ENCODE assay signal across 22 mouse cellular contexts in genomic region chr5:114969609-114970215, GRCm38 (mm10). TPM values are rescaled to one million over a fixed set of nuclear protein-coding genes. Genes with fewer than 3 reads are reported as not detected.
DNase-seq lines count a peak whose midpoint lies in the region; ATAC-seq and TF ChIP-seq lines count a peak whose summit lies in the region.
"Had no signal": no experiment of that assay in that cellular context is flagged by ENCODE, and none has a peak within 500 bp of the region (broad histone marks: within the 10 kb centered on the region; RNA-seq: fewer than 3 reads in every experiment).

No protein-coding gene starts in this region.

- H3K36me3 ChIP-seq in E14TG2a.4 (ENCODE audit: insufficient read depth, low read length) = no peaks in the 10 kb centered on the region
- no peaks in the 10 kb centered on the region for H3K36me3 ChIP-seq in intestine, embryonic 16.5 days (ENCODE audit: control insufficient read depth, insufficient read depth, low read length)
- 0 out of 2 replicates have a peak, but pooled peaks cover 3% of the 10 kb centered on the region for H3K36me3 ChIP-seq in small intestine, adult 2 months (ENCODE audit: control insufficient read depth, insufficient read depth, low read length)
- H3K36me3 ChIP-seq: embryonic facial prominence, embryonic 10.5 days; hindbrain, embryonic 10.5 days had no signal

- TF ChIP-seq CTCF in E14TG2a.4 (conservative IDR thresholded peaks at IDR 0.05; ENCODE audit: low read length) = no peak
- TF ChIP-seq CTCF in small intestine, adult 2 months (IDR thresholded peaks at IDR 0.05; ENCODE audit: extremely low read depth, insufficient read length, insufficient replicate concordance, low read depth, low read length) = no peak

- peak; percentile 30 to 33 for DNase-seq in kidney, postnatal 36 days
- DNase-seq in frontal cortex, postnatal 14 days (ENCODE audit: low spot score in 2 of 2) = no peak
- no peak for DNase-seq in right cerebral cortex, postnatal 25 days
- DNase-seq: adrenal gland, postnatal 25 days; cerebellum, adult 2 months; gastrocnemius, postnatal 14 days; heart, adult 2 months; lung, postnatal 10 days; right cerebral cortex, adult 18-20 months had no signal

- 0 out of 2 replicates have a peak, but pooled peaks cover 6% of the 10 kb centered on the region for H3K27me3 ChIP-seq in E14TG2a.4 (ENCODE audit: insufficient read depth, low read length)
- H3K27me3 ChIP-seq in intestine, embryonic 16.5 days (replicated peaks; ENCODE audit: control insufficient read depth, insufficient read depth, low read length) = no peaks in the 10 kb centered on the region
- H3K27me3 ChIP-seq in small intestine, adult 2 months (ENCODE audit: control insufficient read depth, insufficient read depth, low read length) = no peaks in the 10 kb centered on the region
- H3K27me3 ChIP-seq: Patski had no signal

- 41% methylated on average over 13 of the region's 13 CpGs for WGBS in intestine, embryonic 16.5 days
- WGBS in small intestine, adult 2 months = 22% methylated on average over 13 of the region's 13 CpGs

- peak; percentile 50; the same call in 1 of the 2 replicates for TF ChIP-seq POLR2A in small intestine, adult 2 months (IDR thresholded peaks at IDR 0.05; ENCODE audit: low read depth, low read length)

- peak overlapping the region; percentile 96 for H3K27ac ChIP-seq in intestine, embryonic 16.5 days (ENCODE audit: low read length)
- peak overlapping the region; percentile 98 for H3K27ac ChIP-seq in small intestine, adult 2 months (ENCODE audit: insufficient read depth, low read depth, low read length)
- H3K27ac ChIP-seq: embryonic facial prominence, embryonic 10.5 days; heart, adult 2 months; hindbrain, embryonic 10.5 days had no signal

- H3K4me1 ChIP-seq in E14TG2a.4 (replicated peaks; ENCODE audit: low read depth, low read length) = peaks cover 75% of the 10 kb centered on the region
- 0 out of 2 replicates have a peak, but pooled peaks cover 5% of the 10 kb centered on the region for H3K4me1 ChIP-seq in intestine, embryonic 16.5 days (ENCODE audit: control insufficient read depth, insufficient read depth, low read length)
- peaks cover 12% of the 10 kb centered on the region for H3K4me1 ChIP-seq in small intestine, adult 2 months (ENCODE audit: control insufficient read depth, insufficient read depth, insufficient read length, low read length)

- H3K4me2 ChIP-seq in intestine, embryonic 16.5 days (ENCODE audit: low read depth, low read length) = 0 out of 2 replicates have a peak overlapping the region, but pooled peaks have one; percentile 28

- no peak for ATAC-seq in intestine, embryonic 16.5 days
- no peak for ATAC-seq in megakaryocyte, adult 5-6 weeks (ENCODE audit: poor library complexity, severe bottlenecking)
- ATAC-seq: activated CD4-positive, CD25-positive, alpha-beta regulatory T cell, adult 4 months; forebrain, embryonic 16.5 days; midbrain, embryonic 16.5 days; Patski had no signal

- H3K9ac ChIP-seq in intestine, embryonic 16.5 days (ENCODE audit: low read depth, low read length) = peak overlapping the region; percentile 88

- no peaks in the 10 kb centered on the region for H3K9me3 ChIP-seq in E14TG2a.4 (ENCODE audit: low read length)
- no peaks in the 10 kb centered on the region for H3K9me3 ChIP-seq in intestine, embryonic 16.5 days (ENCODE audit: control insufficient read depth, low read length)
- H3K9me3 ChIP-seq: embryonic facial prominence, embryonic 10.5 days; hindbrain, embryonic 10.5 days; megakaryocyte, embryonic 14.5 days had no signal

- H3K4me3 ChIP-seq in E14TG2a.4 (replicated peaks; ENCODE audit: low read length) = peak overlapping the region; percentile 77
- peak overlapping the region; percentile 66 for H3K4me3 ChIP-seq in intestine, embryonic 16.5 days (ENCODE audit: low read length)
- H3K4me3 ChIP-seq in small intestine, adult 2 months (ENCODE audit: low read depth, low read length) = peak overlapping the region; percentile 75
- H3K4me3 ChIP-seq: embryonic facial prominence, embryonic 10.5 days; heart, adult 2 months; hindbrain, embryonic 10.5 days; megakaryocyte, embryonic 14.5 days had no signal

RNA-seq across cellular contexts. Expression of gene Hnf1a, which starts 1.2 kb away (rescaled TPM):
- 16.1 and 21.7 TPM in 2 replicates for polyA plus RNA-seq in intestine, embryonic 16.5 days (2015; fragmentation: Nextera tagmentation; extraction: Ambion mirVana)
- 24.1 and 46.9 TPM in 2 replicates for polyA plus RNA-seq in small intestine, adult 2 months (2012; rRNA removed)
- total RNA-seq in megakaryocyte, adult 5-6 weeks (2015) = not detected in 2 replicates
- total RNA-seq in megakaryocyte, adult 5-6 weeks (2017) = not detected in 2 replicates
- total RNA-seq: adrenal gland, postnatal 25 days; gastrocnemius, postnatal 14 days; heart, adult 2 months; layer of hippocampus, postnatal 14 days; left cerebral cortex, postnatal 10 days had no signal
- polyA plus RNA-seq: heart, adult 2 months; hindbrain, embryonic 10.5 days had no signal

RNA-seq across cellular contexts. Expression of gene 2210016L21Rik, which starts 27.8 kb away (rescaled TPM):
- polyA plus RNA-seq in intestine, embryonic 16.5 days (2015; fragmentation: Nextera tagmentation; extraction: Ambion mirVana) = 49.1 and 53.3 TPM in 2 replicates
- polyA plus RNA-seq in small intestine, adult 2 months (2012; rRNA removed) = 8.5 and 13.6 TPM in 2 replicates
- total RNA-seq in megakaryocyte, adult 5-6 weeks (2015) = 6.3 and 10.3 TPM in 2 replicates
- 7.3 and 8.1 TPM in 2 replicates for total RNA-seq in megakaryocyte, adult 5-6 weeks (2017)

RNA-seq across cellular contexts. Expression of gene Sppl3, which starts 41.2 kb away (rescaled TPM):
- 8.1 and 8.6 TPM in 2 replicates for polyA plus RNA-seq in intestine, embryonic 16.5 days (2015; fragmentation: Nextera tagmentation; extraction: Ambion mirVana)
- 36.9 and 101 TPM in 2 replicates for polyA plus RNA-seq in small intestine, adult 2 months (2012; rRNA removed)
- total RNA-seq in megakaryocyte, adult 5-6 weeks (2015) = 33.1 and 33.6 TPM in 2 replicates
- total RNA-seq in megakaryocyte, adult 5-6 weeks (2017) = 22.8 and 24.6 TPM in 2 replicates

RNA-seq across cellular contexts. Expression of gene Oasl1, which starts 46.7 kb away (rescaled TPM):
- 1.3 and 2.1 TPM in 2 replicates for polyA plus RNA-seq in intestine, embryonic 16.5 days (2015; fragmentation: Nextera tagmentation; extraction: Ambion mirVana)
- 88.2 and 139 TPM in 2 replicates for polyA plus RNA-seq in small intestine, adult 2 months (2012; rRNA removed)
- total RNA-seq in megakaryocyte, adult 5-6 weeks (2015) = 4.3 and 9.3 TPM in 2 replicates
- 1.3 and 2.4 TPM in 2 replicates for total RNA-seq in megakaryocyte, adult 5-6 weeks (2017)
- total RNA-seq: gastrocnemius, postnatal 14 days; layer of hippocampus, postnatal 14 days; left cerebral cortex, postnatal 10 days had no signal
- polyA plus RNA-seq: embryonic facial prominence, embryonic 10.5 days; hindbrain, embryonic 10.5 days; midbrain, embryonic 16.5 days had no signal

Comparison
In these comparisons a context has a peak if more than half of its experiments do, and no peak if none do; other contexts are left out.
1. DNase-seq: peak in kidney, postnatal 36 days (2 of 2); none in frontal cortex, postnatal 14 days (0 of 2) and right cerebral cortex, postnatal 25 days (single experiment).
2. Peak in every context shown above with its lines, with median percentiles within 50 percentile points of each other: H3K4me3 ChIP-seq.